Mouse (Mus musculus) yolk sac, embryonic 10.5 days (tissue): Measurements from ENCODE around the gene Ankrd22.

Experiments used
- DNase-seq: peaks from one replicate; pipeline ENCODE4 v3.0.0-alpha.2; 2017; ENCODE audit warnings: low spot score

Ankrd22 gene

GRCm38 (mm10) chr19:34181234-34181633, 15.4 kb upstream of the Ankrd22 start:
- no peak for DNase-seq

- no peak for DNase-seq
Measured at GRCm38 (mm10) chr19:34180316-34180715, 14.5 kb upstream of the Ankrd22 start.

- no peak for DNase-seq
Measured at GRCm38 (mm10) chr19:34179136-34179535, 13.3 kb upstream of the Ankrd22 start.

DNA sequence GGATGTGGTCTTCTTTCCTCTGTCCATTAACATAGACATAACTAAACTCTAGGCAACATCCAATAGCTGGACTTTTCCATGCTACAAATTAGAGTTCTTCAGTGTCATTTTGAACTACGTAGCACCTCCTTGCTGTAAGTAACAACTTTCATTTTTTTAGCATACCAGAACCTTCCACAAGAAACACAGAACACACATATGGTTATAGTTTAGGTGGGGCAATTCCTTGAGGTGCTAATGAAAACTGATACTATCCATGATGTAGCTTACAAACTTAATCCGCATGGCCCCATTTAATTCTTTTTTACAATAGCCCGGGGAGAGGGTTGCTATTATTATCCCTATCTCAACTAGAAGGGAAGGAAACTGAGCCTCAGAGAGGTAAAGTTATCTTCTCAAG, 8.2 kb upstream of the Ankrd22 start:
- DNase-seq = no peak

GRCm38 (mm10) chr19:34171167-34171566, 5.3 kb upstream of the Ankrd22 start:
- no peak for DNase-seq

DNA sequence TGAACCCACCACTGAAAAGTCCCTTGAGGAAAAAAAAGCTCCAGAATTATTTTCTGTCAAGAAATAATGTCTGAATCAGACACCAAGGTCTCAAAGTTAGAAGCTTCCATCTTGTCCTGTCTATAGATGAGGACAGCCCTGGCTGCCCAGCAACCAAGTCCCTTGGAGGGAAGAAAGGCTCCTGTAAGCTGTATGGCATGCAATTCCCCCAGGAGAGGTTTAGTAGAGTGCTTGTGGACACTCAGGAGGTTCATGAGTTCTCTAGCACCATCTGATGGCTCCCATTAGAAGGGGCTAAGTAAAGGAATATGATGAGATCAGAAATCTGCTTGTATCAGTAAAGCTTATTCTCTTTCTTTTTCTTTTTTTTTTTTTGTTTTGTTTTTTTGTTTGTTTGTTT, 3.3 kb upstream of the Ankrd22 start:
- DNase-seq = no peak

- no peak for DNase-seq
Measured at GRCm38 (mm10) chr19:34167896-34168661, 2.2 kb upstream of the Ankrd22 start.

- no peak for DNase-seq
Measured at GRCm38 (mm10) chr19:34166386-34166785, 533 bp upstream of the Ankrd22 start.

DNA sequence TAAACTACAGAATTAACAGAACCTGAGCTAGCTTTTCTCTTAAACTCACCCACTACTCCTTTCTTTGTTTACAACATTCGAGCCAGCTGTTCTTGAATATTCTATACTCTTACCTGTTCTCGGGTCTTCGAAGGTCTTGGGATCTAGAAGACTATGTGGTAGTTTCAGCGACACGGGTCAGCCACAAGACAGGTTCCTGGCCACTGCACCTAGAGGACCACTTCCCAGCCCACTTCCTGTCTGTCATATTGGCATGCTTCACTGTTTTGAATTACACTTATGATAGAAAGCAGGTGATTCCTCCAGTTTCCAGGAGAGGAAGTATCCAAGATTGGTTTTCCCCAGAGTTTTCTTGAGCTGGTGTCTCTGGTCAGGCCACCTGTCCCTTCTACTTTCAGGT, 3.2 kb downstream of the Ankrd22 start:
- no peak for DNase-seq

- DNase-seq = no peak
Measured at GRCm38 (mm10) chr19:34153263-34154144, 12.3 kb downstream of the Ankrd22 start.

DNA sequence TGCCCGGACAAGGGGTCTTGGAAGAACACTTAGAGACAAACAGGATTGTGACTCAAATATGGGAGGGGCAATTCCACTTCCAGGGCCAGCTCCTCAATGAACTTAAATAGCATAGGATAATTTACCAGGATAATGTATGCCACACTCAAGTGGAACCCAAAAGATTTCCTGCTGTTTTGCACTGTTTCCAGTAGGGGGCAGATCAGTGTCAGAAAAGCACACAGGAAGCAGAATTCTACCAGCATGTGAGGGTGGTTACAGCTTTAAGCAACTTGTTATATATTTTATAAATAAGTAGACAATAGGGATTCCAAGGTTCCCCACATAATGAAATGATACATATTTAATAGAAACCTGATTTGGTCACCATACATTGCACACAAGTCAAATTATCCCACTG, 13.9 kb downstream of the Ankrd22 start:
- no peak for DNase-seq

- DNase-seq = no peak
Measured at GRCm38 (mm10) chr19:34148421-34148820, 17.4 kb downstream of the Ankrd22 start.

DNA sequence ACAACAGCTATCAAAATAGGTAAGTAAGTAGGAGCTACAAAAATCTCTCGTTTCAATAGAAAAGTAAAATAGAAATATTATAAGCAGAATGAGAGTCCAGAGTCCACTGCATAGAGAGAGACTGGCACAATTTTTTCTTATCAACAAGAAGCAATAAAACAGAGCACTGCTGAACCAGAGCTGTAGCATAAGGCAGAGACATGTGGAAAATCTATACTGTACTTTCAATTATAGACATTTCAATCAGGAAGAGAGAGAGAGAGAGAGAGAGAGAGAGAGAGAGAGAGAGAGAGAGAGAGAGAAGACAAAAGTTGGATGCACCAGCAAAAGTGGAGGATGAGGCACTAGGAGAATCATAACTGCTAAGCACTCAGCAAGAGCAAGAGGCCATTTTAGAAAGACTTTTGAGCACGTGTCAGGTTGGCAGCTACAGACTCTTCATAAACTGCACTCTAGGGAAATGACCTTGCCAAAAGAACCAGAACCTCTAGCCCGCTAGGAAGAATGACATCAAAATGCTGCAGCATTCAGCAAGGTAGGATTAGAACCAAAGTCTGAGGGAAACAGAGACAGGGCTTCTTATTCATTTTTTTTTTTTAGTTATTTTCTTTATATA, 26.3 kb downstream of the Ankrd22 start:
- DNase-seq = no peak

DNA sequence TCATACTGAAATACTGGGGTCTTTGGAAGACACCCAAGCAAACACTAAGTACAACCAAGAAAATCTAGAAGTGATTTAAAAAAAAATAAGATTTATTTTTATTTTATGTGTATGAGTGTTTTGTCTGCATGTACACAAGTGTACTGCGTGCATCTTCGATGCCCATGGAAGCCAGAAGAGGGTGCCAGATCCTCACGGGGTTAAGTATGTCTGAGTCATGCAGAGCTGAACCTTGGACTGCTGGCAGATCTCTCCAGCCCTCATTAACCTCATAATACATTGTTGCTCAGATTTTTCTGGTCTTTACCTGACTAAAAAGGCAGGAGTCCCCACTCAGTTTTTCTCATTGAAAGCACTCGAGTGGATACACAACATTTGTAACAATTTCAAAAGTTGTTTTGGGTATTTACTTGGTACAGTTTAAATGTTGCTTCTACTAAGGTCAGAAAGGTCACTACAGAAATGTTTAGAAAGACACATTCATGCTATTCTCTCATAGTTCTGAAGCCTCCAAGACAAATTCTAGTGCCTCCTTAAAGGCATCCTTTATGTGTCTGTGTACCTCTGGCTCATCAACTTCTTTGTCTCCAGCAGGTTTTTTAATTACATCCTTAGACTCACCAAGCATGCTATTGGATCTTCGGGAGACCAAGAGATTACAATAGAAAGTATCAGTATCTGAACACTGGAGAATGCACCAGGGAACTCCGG, 27.0 kb downstream of the Ankrd22 start:
- no peak for DNase-seq

DNA sequence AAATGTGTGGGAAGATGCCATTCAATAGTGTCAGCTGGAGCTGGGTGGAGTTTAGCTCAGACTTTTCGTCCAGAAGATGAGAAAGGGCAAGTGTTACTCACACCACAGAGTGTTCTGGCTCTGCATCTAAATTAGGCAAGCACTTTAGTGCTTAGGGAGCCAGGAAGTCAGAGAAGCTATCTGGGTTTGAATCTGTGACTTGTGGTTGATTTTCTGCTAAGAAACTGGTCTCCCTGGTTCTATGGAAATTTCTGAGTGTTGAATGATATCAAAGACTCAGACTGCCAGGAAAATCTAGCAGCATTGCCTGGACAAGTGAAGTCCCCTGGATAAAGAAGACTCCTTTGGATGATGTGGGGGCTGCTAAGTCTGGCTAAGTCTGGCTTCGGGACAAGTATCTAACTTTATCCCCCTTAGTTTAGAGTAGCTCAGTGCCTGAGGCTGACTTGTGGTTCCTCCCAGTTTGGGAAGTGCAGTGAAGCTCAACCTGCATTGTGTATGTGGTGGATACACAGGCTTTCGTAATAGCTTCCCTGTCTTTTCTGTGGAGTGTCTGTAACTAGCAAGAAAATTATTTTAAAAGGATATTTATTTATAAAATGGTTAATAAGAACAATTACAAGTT, 45.6 kb downstream of the Ankrd22 start:
- no peak for DNase-seq

- DNase-seq = no peak
Measured at GRCm38 (mm10) chr19:34119653-34120052, 46.2 kb downstream of the Ankrd22 start.

GRCm38 (mm10) chr19:34119102-34119501, 46.8 kb downstream of the Ankrd22 start:
- no peak for DNase-seq

DNA sequence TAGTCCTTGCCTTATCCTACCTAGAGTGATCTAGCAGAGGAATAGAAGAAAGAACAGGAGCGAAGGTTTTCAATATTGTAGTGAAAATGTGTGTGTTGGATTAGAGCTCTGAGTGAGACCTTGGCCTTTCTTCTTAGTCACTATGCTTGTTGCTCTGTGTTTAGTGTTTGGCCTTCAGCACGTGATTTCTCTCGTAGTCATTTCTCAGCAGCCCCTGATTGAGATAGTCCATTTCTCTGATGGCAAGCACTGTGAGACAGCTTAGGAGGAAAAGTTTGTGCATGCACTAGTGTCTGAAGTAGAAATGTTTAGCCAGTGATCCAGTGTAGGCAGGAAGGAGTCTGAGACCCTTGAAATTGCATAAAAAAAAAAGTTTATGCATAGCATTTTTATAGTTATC, 61.0 kb downstream of the Ankrd22 start:
- no peak for DNase-seq

GRCm38 (mm10) chr19:34101888-34102287, 64.0 kb downstream of the Ankrd22 start:
- no peak for DNase-seq

GRCm38 (mm10) chr19:34100633-34101032, 65.2 kb downstream of the Ankrd22 start, which contains the start of gene Lipm:
Gene Lipm, plus strand, starts transcription at chr19:34100933.
- no peak for DNase-seq

DNA sequence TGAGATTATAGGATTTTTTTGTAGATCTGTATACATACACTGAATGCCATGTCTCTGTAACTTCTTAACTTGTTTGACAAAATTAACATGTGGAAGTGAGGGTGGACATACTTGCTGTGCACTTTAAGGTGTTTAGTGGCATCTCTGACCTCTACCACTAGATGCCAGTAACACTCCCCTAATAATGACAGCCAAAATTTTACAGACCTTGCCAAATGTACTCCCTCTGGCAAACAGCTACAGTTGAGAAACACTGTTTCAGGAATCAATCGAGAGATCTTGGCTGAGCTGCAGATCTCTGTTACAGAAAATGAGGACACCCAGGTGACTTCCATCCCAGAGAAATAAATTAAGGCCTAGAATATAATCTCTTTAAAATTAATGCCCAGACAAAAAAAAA, 69.6 kb downstream of the Ankrd22 start:
- no peak for DNase-seq

- DNase-seq = no peak
Measured at GRCm38 (mm10) chr19:34095381-34095780, 70.5 kb downstream of the Ankrd22 start.
